ENCODE assay signal across 8 mouse cellular contexts in genomic region chr10:62410943-62411342, GRCm38 (mm10). TPM values are rescaled to one million over a fixed set of nuclear protein-coding genes. Genes with fewer than 3 reads are reported as not detected.
DNase-seq lines count a peak whose midpoint lies in the region; ATAC-seq and TF ChIP-seq lines count a peak whose summit lies in the region.

No protein-coding gene starts in this region.

- intact Hi-C loops in left cerebral cortex, adult 2 months (cut with DNase I), result loop anchor here (1.0 to 5.0 kb wide), 3 partner anchors 69 to 224 kb away; no protein-coding TSS in a partner anchor

- H3K4me2 ChIP-seq in kidney, embryonic 15.5 days, result no peak overlapping the region
- no peak overlapping the region for H3K4me2 ChIP-seq in forebrain, embryonic 16.5 days (ENCODE audit: low read length)
- H3K4me2 ChIP-seq in hindbrain, embryonic 11.5 days (replicated peaks; ENCODE audit: low read depth, low read length), result no peak overlapping the region
- no peak overlapping the region for H3K4me2 ChIP-seq in midbrain, embryonic 13.5 days (replicated peaks)

- no peak overlapping the region for H3K4me3 ChIP-seq in kidney, embryonic 15.5 days (replicated peaks)
- no peak overlapping the region for H3K4me3 ChIP-seq in forebrain, embryonic 16.5 days (replicated peaks; ENCODE audit: low read length)
- H3K4me3 ChIP-seq in hindbrain, embryonic 11.5 days (ENCODE audit: low read depth, low read length), result no peak overlapping the region
- peak overlapping the region; percentile 23 for H3K4me3 ChIP-seq in left cerebral cortex, adult 2 months
- no peak overlapping the region for H3K4me3 ChIP-seq in midbrain, embryonic 13.5 days (replicated peaks)

- peak; percentile 47 for DNase-seq in kidney, adult 11 months
- DNase-seq in cerebellum, adult 18-20 months, result peak; percentile 81 to 83
- DNase-seq in hindbrain, embryonic 11.5 days (ENCODE audit: low spot score), result peak; percentile 77
- peak; percentile 62 to 76 for DNase-seq in left cerebral cortex, adult 2 months (ENCODE audit: extremely low spot score in 1 of 2, low spot score in 2 of 2)
- DNase-seq in skeletal muscle tissue, adult 2 months (ENCODE audit: low read depth, low spot score), result peak; percentile 41

- H3K4me1 ChIP-seq in kidney, embryonic 15.5 days, result peaks cover 29% of the 10 kb centered on the region
- H3K4me1 ChIP-seq in forebrain, embryonic 16.5 days (replicated peaks; ENCODE audit: control insufficient read depth, insufficient read depth, low read length), result no peaks in the 10 kb centered on the region
- H3K4me1 ChIP-seq in hindbrain, embryonic 11.5 days (replicated peaks; ENCODE audit: control insufficient read depth, insufficient read depth, low read length), result no peaks in the 10 kb centered on the region
- H3K4me1 ChIP-seq in midbrain, embryonic 13.5 days (replicated peaks), result no peaks in the 10 kb centered on the region

- H3K27ac ChIP-seq in kidney, embryonic 15.5 days, result no peak overlapping the region
- no peak overlapping the region for H3K27ac ChIP-seq in forebrain, embryonic 16.5 days (ENCODE audit: low read length)
- H3K27ac ChIP-seq in hindbrain, embryonic 11.5 days (ENCODE audit: low read depth, low read length), result no peak overlapping the region
- peak overlapping the region; percentile 76 for H3K27ac ChIP-seq in left cerebral cortex, adult 2 months
- no peak overlapping the region for H3K27ac ChIP-seq in midbrain, embryonic 13.5 days

- peak; percentile 84 for TF ChIP-seq CTCF in left cerebral cortex, adult 2 months (IDR thresholded peaks at IDR 0.05)

- no peak; the same call in 1 of the 2 replicates for ATAC-seq in kidney, embryonic 15.5 days (replicated peaks; ENCODE audit: low FRiP score)
- ATAC-seq in forebrain, embryonic 16.5 days, result 0 out of 2 replicates have a peak, but pooled peaks have one; percentile 40
- no peak for ATAC-seq in hindbrain, embryonic 11.5 days (ENCODE audit: low FRiP score)
- peak; percentile 70; the same call in 1 of the 2 replicates for ATAC-seq in midbrain, embryonic 13.5 days

- no peak overlapping the region for H3K9ac ChIP-seq in kidney, embryonic 15.5 days
- no peak overlapping the region for H3K9ac ChIP-seq in forebrain, embryonic 16.5 days (replicated peaks; ENCODE audit: low read depth, low read length)
- no peak overlapping the region for H3K9ac ChIP-seq in hindbrain, embryonic 11.5 days (ENCODE audit: low read depth, low read length)
- no peak overlapping the region for H3K9ac ChIP-seq in midbrain, embryonic 13.5 days (replicated peaks)

- H3K36me3 ChIP-seq in kidney, embryonic 15.5 days, result no peaks in the 10 kb centered on the region
- no peaks in the 10 kb centered on the region for H3K36me3 ChIP-seq in forebrain, embryonic 16.5 days (ENCODE audit: control insufficient read depth, insufficient read depth)
- H3K36me3 ChIP-seq in hindbrain, embryonic 11.5 days (ENCODE audit: control insufficient read depth, insufficient read depth, low read length), result no peaks in the 10 kb centered on the region
- no peaks in the 10 kb centered on the region for H3K36me3 ChIP-seq in midbrain, embryonic 13.5 days

- WGBS in kidney, embryonic 15.5 days, result 12% methylated on average over 5 of the region's 5 CpGs
- WGBS in forebrain, embryonic 16.5 days, result 11% methylated on average over 5 of the region's 5 CpGs
- WGBS in hindbrain, embryonic 11.5 days, result 11% methylated on average over 5 of the region's 5 CpGs
- 12% methylated on average over 5 of the region's 5 CpGs for WGBS in midbrain, embryonic 13.5 days

- H3K27me3 ChIP-seq in kidney, embryonic 15.5 days, result peaks cover 9% of the 10 kb centered on the region; the same call in 1 of the 2 replicates
- H3K27me3 ChIP-seq in forebrain, embryonic 16.5 days (replicated peaks; ENCODE audit: control insufficient read depth, insufficient read depth, low read length), result no peaks in the 10 kb centered on the region
- H3K27me3 ChIP-seq in hindbrain, embryonic 11.5 days (ENCODE audit: control insufficient read depth, insufficient read depth, low read length), result no peaks in the 10 kb centered on the region
- H3K27me3 ChIP-seq in midbrain, embryonic 13.5 days, result 0 out of 2 replicates have a peak, but pooled peaks cover 3% of the 10 kb centered on the region

- no peaks in the 10 kb centered on the region for H3K9me3 ChIP-seq in kidney, embryonic 15.5 days (replicated peaks)
- no peaks in the 10 kb centered on the region for H3K9me3 ChIP-seq in forebrain, embryonic 16.5 days (ENCODE audit: control insufficient read depth, low read length)
- no peaks in the 10 kb centered on the region for H3K9me3 ChIP-seq in hindbrain, embryonic 11.5 days (ENCODE audit: control insufficient read depth, low read length)
- H3K9me3 ChIP-seq in midbrain, embryonic 13.5 days, result no peaks in the 10 kb centered on the region

RNA-seq across cellular contexts. Expression of gene Hkdc1, which starts 11.3 kb away (rescaled TPM):
- 4.7 and 5.2 TPM in 2 replicates for polyA plus RNA-seq in kidney, embryonic 15.5 days (2015; fragmentation: Nextera tagmentation; extraction: Ambion mirVana)
- polyA plus RNA-seq in forebrain, embryonic 16.5 days (2015; fragmentation: Nextera tagmentation; extraction: Ambion mirVana), result 0.11 and 0.28 TPM in 2 replicates
- 0.05 and 0.20 TPM in 2 replicates for polyA plus RNA-seq in hindbrain, embryonic 11.5 days (2014; fragmentation: Nextera tagmentation; extraction: Ambion mirVana)
- total RNA-seq in left cerebral cortex, adult 2 months (2021), result 10 to 100 TPM; 10.1 to 11.4 TPM
- 0.13 and 0.14 TPM in 2 replicates for polyA plus RNA-seq in midbrain, embryonic 13.5 days (2015; fragmentation: Nextera tagmentation; extraction: Ambion mirVana)

RNA-seq across cellular contexts. Expression of gene Hk1, which starts 31.2 kb away (rescaled TPM):
- 51.7 and 58.5 TPM in 2 replicates for polyA plus RNA-seq in kidney, embryonic 15.5 days (2015; fragmentation: Nextera tagmentation; extraction: Ambion mirVana)
- polyA plus RNA-seq in forebrain, embryonic 16.5 days (2015; fragmentation: Nextera tagmentation; extraction: Ambion mirVana), result 105 and 107 TPM in 2 replicates
- polyA plus RNA-seq in hindbrain, embryonic 11.5 days (2014; fragmentation: Nextera tagmentation; extraction: Ambion mirVana), result 18.2 and 25.4 TPM in 2 replicates
- total RNA-seq in left cerebral cortex, adult 2 months (2021), result 100 to 1,000 TPM; 298 to 310 TPM
- 70.0 and 72.9 TPM in 2 replicates for polyA plus RNA-seq in midbrain, embryonic 13.5 days (2015; fragmentation: Nextera tagmentation; extraction: Ambion mirVana)

RNA-seq across cellular contexts. Expression of gene 4930507D05Rik, which starts 38.3 kb away (rescaled TPM):
- polyA plus RNA-seq in kidney, embryonic 15.5 days (2015; fragmentation: Nextera tagmentation; extraction: Ambion mirVana), result 0.71 and 0.72 TPM in 2 replicates
- 0.81 and 1.1 TPM in 2 replicates for polyA plus RNA-seq in forebrain, embryonic 16.5 days (2015; fragmentation: Nextera tagmentation; extraction: Ambion mirVana)
- 0.95 and 1.2 TPM in 2 replicates for polyA plus RNA-seq in hindbrain, embryonic 11.5 days (2014; fragmentation: Nextera tagmentation; extraction: Ambion mirVana)
- 1 to 10 TPM; 1.1 to 1.4 TPM for total RNA-seq in left cerebral cortex, adult 2 months (2021)
- polyA plus RNA-seq in midbrain, embryonic 13.5 days (2015; fragmentation: Nextera tagmentation; extraction: Ambion mirVana), result 1.2 and 1.4 TPM in 2 replicates

RNA-seq across cellular contexts. Expression of gene Supv3l1, which starts 38.6 kb away (rescaled TPM):
- polyA plus RNA-seq in kidney, embryonic 15.5 days (2015; fragmentation: Nextera tagmentation; extraction: Ambion mirVana), result 28.1 and 29.9 TPM in 2 replicates
- 21.7 and 22.7 TPM in 2 replicates for polyA plus RNA-seq in forebrain, embryonic 16.5 days (2015; fragmentation: Nextera tagmentation; extraction: Ambion mirVana)
- polyA plus RNA-seq in hindbrain, embryonic 11.5 days (2014; fragmentation: Nextera tagmentation; extraction: Ambion mirVana), result 27.4 and 33.2 TPM in 2 replicates
- total RNA-seq in left cerebral cortex, adult 2 months (2021), result 10 to 100 TPM; 21.8 to 24.8 TPM
- polyA plus RNA-seq in midbrain, embryonic 13.5 days (2015; fragmentation: Nextera tagmentation; extraction: Ambion mirVana), result 23.3 and 23.6 TPM in 2 replicates

Comparison
In these comparisons a context has a peak if more than half of its experiments do, and no peak if none do; other contexts are left out.
1. ATAC-seq: peak in forebrain, embryonic 16.5 days (single experiment) and midbrain, embryonic 13.5 days (single experiment); none in kidney, embryonic 15.5 days (single experiment) and hindbrain, embryonic 11.5 days (single experiment).
2. Peak in every context shown above with its lines, with median percentiles within 50 percentile points of each other: DNase-seq.